Mouse (Mus musculus): ENCODE measurements around the gene Arhgef3.

The Arhgef3 gene

GRCm38 (mm10) chr14:27115991-27116390 lies 1.3 kb downstream of the Arhgef3 start:
- peak; percentile 52 to 60 for DNase-seq

- DNase-seq: no peak
Observed at GRCm38 (mm10) chr14:27116577-27117165, 2.0 kb downstream of the Arhgef3 start.

GRCm38 (mm10) chr14:27118546-27118945 lies 3.8 kb downstream of the Arhgef3 start:
- peak; percentile 65 to 83 for DNase-seq

- DNase-seq: no peak
Observed at GRCm38 (mm10) chr14:27122646-27123045, 7.9 kb downstream of the Arhgef3 start.

- DNase-seq: no peak
Observed at GRCm38 (mm10) chr14:27123543-27123942, 8.8 kb downstream of the Arhgef3 start.

GRCm38 (mm10) chr14:27130031-27130430 lies 15.3 kb downstream of the Arhgef3 start:
- no peak for DNase-seq

GRCm38 (mm10) chr14:27130676-27131075 lies 16.0 kb downstream of the Arhgef3 start:
- no peak for DNase-seq

- no peak for DNase-seq
Observed at GRCm38 (mm10) chr14:27131521-27131920, 16.8 kb downstream of the Arhgef3 start.

- no peak for DNase-seq
Observed at GRCm38 (mm10) chr14:27138891-27139290, 24.2 kb downstream of the Arhgef3 start.

GRCm38 (mm10) chr14:27139968-27140367 lies 25.3 kb downstream of the Arhgef3 start:
- DNase-seq: no peak

- DNase-seq: no peak
Observed at GRCm38 (mm10) chr14:27141486-27141885, 26.8 kb downstream of the Arhgef3 start.

GRCm38 (mm10) chr14:27142680-27143079 lies 28.0 kb downstream of the Arhgef3 start:
- DNase-seq: no peak

- no peak for DNase-seq
Observed at GRCm38 (mm10) chr14:27145171-27146045, 30.7 kb downstream of the Arhgef3 start.

GRCm38 (mm10) chr14:27147726-27148125 lies 33.0 kb downstream of the Arhgef3 start:
- no peak for DNase-seq

GRCm38 (mm10) chr14:27149401-27149800 lies 34.7 kb downstream of the Arhgef3 start:
- no peak for DNase-seq

- no peak for DNase-seq
Observed at GRCm38 (mm10) chr14:27150011-27150640, 35.4 kb downstream of the Arhgef3 start.

GRCm38 (mm10) chr14:27151432-27151831 lies 36.7 kb downstream of the Arhgef3 start:
- DNase-seq: peak; percentile 74 to 87

GRCm38 (mm10) chr14:27155088-27155487 lies 40.4 kb downstream of the Arhgef3 start:
- DNase-seq: no peak

- no peak for DNase-seq
Observed at GRCm38 (mm10) chr14:27156032-27156431, 41.3 kb downstream of the Arhgef3 start.

- DNase-seq: no peak
Observed at GRCm38 (mm10) chr14:27158133-27158532, 43.4 kb downstream of the Arhgef3 start.

GRCm38 (mm10) chr14:27158782-27159181 lies 44.1 kb downstream of the Arhgef3 start:
- no peak for DNase-seq

- DNase-seq: peak in 1 of 2 experiments; percentile 70
Observed at GRCm38 (mm10) chr14:27160762-27161161, 46.1 kb downstream of the Arhgef3 start.

- DNase-seq: no peak
Observed at GRCm38 (mm10) chr14:27164639-27165038, 49.9 kb downstream of the Arhgef3 start.

GRCm38 (mm10) chr14:27166751-27167150 lies 52.1 kb downstream of the Arhgef3 start:
- peak; percentile 55 to 68 for DNase-seq

All from kidney, postnatal 25 days (tissue).